Mouse (Mus musculus) heart, embryonic 16.5 days (tissue): ENCODE data around the gene Ednra. TPM values are rescaled to one million over a fixed set of nuclear protein-coding genes. Genes with fewer than 3 reads are reported as not detected.

Source experiments
- polyA plus RNA-seq: library from polyadenylated mRNA; unstranded; fragments of >200 nt; fragmentation: Nextera tagmentation; extraction: Ambion mirVana; gene quantifications from 2 replicates; pipeline ENCODE4 v1.2.1, GENCODE M21; 2015

The Ednra gene
- polyA plus RNA-seq, 1 experiment from 2014 or later, result 40.1 TPM

Other genes with a start within 250 kb of the Ednra start
- gene Arhgap10, start 206.5 kb downstream of the Ednra start, polyA plus RNA-seq, result 29.7 and 33.9 TPM in 2 replicates
- 15.3 and 15.7 TPM in 2 replicates for gene Prmt9, start 175.1 kb downstream of the Ednra start, polyA plus RNA-seq
- 19.9 and 23.6 TPM in 2 replicates for gene Tmem184c, start 113.8 kb downstream of the Ednra start, polyA plus RNA-seq